Mouse (Mus musculus) midbrain, embryonic 12.5 days (tissue): ENCODE results near the gene Syt15. TPM values are rescaled to one million over a fixed set of nuclear protein-coding genes. Genes with fewer than 3 reads are reported as not detected.

Source experiments
- ATAC-seq: fragments of 200-750 bp; cut with Nextera tagmentation; 2 replicates; pipeline ENCODE4 v1.8.0; 2017; ENCODE audit warnings: low read depth, moderate TSS enrichment, moderate library complexity; ENCODE audit not compliant: low FRiP score
- H3K27ac ChIP-seq: fragments of 300-500 bp; sonication (generic); replicated peaks from 2 replicates; pipeline ENCODE4 v1.5.1; 2016; ENCODE audit warnings: mild to moderate bottlenecking
- H3K27me3 ChIP-seq: fragments of 300-500 bp; sonication (generic); 2 replicates; pipeline ENCODE4 v1.6.1; 2016; ENCODE audit warnings: mild to moderate bottlenecking
- H3K36me3 ChIP-seq: fragments of 300-500 bp; sonication (generic); 2 replicates; pipeline ENCODE4 v1.6.1; 2016
- H3K4me1 ChIP-seq: fragments of 300-500 bp; sonication (generic); 2 replicates; pipeline ENCODE4 v1.6.1; 2016
- H3K4me2 ChIP-seq: fragments of 300-500 bp; sonication (generic); replicated peaks from 2 replicates; pipeline ENCODE4 v1.6.1; 2016; ENCODE audit warnings: mild to moderate bottlenecking, moderate library complexity
- H3K4me3 ChIP-seq: fragments of 300-500 bp; sonication (generic); 2 replicates; pipeline ENCODE4 v1.5.1; 2016; ENCODE audit warnings: mild to moderate bottlenecking
- H3K9ac ChIP-seq: fragments of 300-500 bp; sonication (generic); replicated peaks from 2 replicates; pipeline ENCODE4 v1.6.1; 2016; ENCODE audit warnings: mild to moderate bottlenecking, moderate library complexity
- H3K9me3 ChIP-seq: fragments of 300-500 bp; sonication (generic); 2 replicates; pipeline ENCODE4 v1.6.1; 2016; ENCODE audit warnings: mild to moderate bottlenecking
- WGBS: fragments of 180-500 bp; shearing (Covaris S2); methylation state at CpG from one replicate; pipeline ENCODE4 v1.1.7; 2016; 5-methylcytosine and 5-hydroxymethylcytosine counted together
- polyA plus RNA-seq: library from polyadenylated mRNA; unstranded; fragments of >200 nt; fragmentation: Nextera tagmentation; extraction: Ambion mirVana; gene quantifications from 2 replicates; pipeline ENCODE4 v1.2.1, GENCODE M21; 2016

Syt15 gene
- polyA plus RNA-seq, 1 experiment from 2014 or later: 0.52 TPM

- H3K9me3 ChIP-seq: no peaks in the 10 kb centered on the region
- no peaks in the 10 kb centered on the region for H3K36me3 ChIP-seq
- no peak overlapping the region for H3K4me3 ChIP-seq
- ATAC-seq: no peak
- no peaks in the 10 kb centered on the region for H3K4me1 ChIP-seq
- H3K4me2 ChIP-seq: no peak overlapping the region
- no peak overlapping the region for H3K9ac ChIP-seq
- 83% methylated on average over 4 of the region's 4 CpGs for WGBS
- no peak overlapping the region for H3K27ac ChIP-seq
- H3K27me3 ChIP-seq: no peaks in the 10 kb centered on the region
Measured at GRCm38 (mm10) chr14:34275225-34275624, 55.8 kb downstream of the Syt15 start.

- H3K4me2 ChIP-seq: no peak overlapping the region
- H3K9ac ChIP-seq: no peak overlapping the region
- H3K9me3 ChIP-seq: no peaks in the 10 kb centered on the region
- H3K27ac ChIP-seq: no peak overlapping the region
- 94% methylated on average over 4 of the region's 4 CpGs for WGBS
- no peaks in the 10 kb centered on the region for H3K27me3 ChIP-seq
- H3K4me1 ChIP-seq: no peaks in the 10 kb centered on the region
- ATAC-seq: no peak
- H3K4me3 ChIP-seq: no peak overlapping the region
- no peaks in the 10 kb centered on the region for H3K36me3 ChIP-seq
Measured at GRCm38 (mm10) chr14:34279726-34280125, 60.3 kb downstream of the Syt15 start.

Other genes starting within 250 kb of the Syt15 start
- gene Zfp488, start 240.8 kb upstream of the Syt15 start, polyA plus RNA-seq: 0.15 and 0.20 TPM in 2 replicates
- not detected in 2 replicates for gene Gm30083, start 204.4 kb upstream of the Syt15 start, polyA plus RNA-seq
- not detected in 2 replicates for gene Gm5460, start 202.8 kb upstream of the Syt15 start, polyA plus RNA-seq
- not detected in 2 replicates for gene Antxrl, start 166.9 kb upstream of the Syt15 start, polyA plus RNA-seq
- 0.43 and 0.84 TPM in 2 replicates for gene Anxa8, start 133.6 kb upstream of the Syt15 start, polyA plus RNA-seq
- gene A630023A22Rik, start 116.8 kb upstream of the Syt15 start, polyA plus RNA-seq: not detected in 2 replicates
- not detected in 2 replicates for gene Npy4r, start 67.1 kb upstream of the Syt15 start, polyA plus RNA-seq
- gene Gprin2, start 17.9 kb upstream of the Syt15 start, polyA plus RNA-seq: 3.1 and 3.5 TPM in 2 replicates
- gene Shld2, start 90.9 kb downstream of the Syt15 start, polyA plus RNA-seq: 7.8 and 7.9 TPM in 2 replicates
- gene Glud1, start 91.1 kb downstream of the Syt15 start, polyA plus RNA-seq: 96.3 and 107 TPM in 2 replicates
- gene Fam25c, start 135.8 kb downstream of the Syt15 start, polyA plus RNA-seq: not detected in 2 replicates
- gene Sncg, start 155.2 kb downstream of the Syt15 start, polyA plus RNA-seq: 50.9 and 63.4 TPM in 2 replicates
- gene Mmrn2, start 155.9 kb downstream of the Syt15 start, polyA plus RNA-seq: 6.7 and 6.8 TPM in 2 replicates